Mouse (Mus musculus) limb, embryonic 12.5 days (tissue): ENCODE results near the gene Paf1. TPM values are rescaled to one million over a fixed set of nuclear protein-coding genes. Genes with fewer than 3 reads are reported as not detected.

Source experiments
- ATAC-seq: fragments of 200-750 bp; cut with Nextera tagmentation; 2 replicates; pipeline ENCODE4 v1.8.0; 2017; ENCODE audit warnings: low read depth, moderate TSS enrichment; ENCODE audit not compliant: insufficient number of reproducible peaks, insufficient read depth, low FRiP score, low TSS enrichment
- H3K27ac ChIP-seq: fragments of 300-500 bp; sonication (generic); 2 replicates; pipeline ENCODE4 v1.5.1; 2016; ENCODE audit warnings: mild to moderate bottlenecking, moderate library complexity
- H3K27me3 ChIP-seq: fragments of 300-500 bp; sonication (generic); 2 replicates; pipeline ENCODE4 v1.6.1; 2016; ENCODE audit warnings: mild to moderate bottlenecking, moderate library complexity
- H3K36me3 ChIP-seq: fragments of 300-500 bp; sonication (generic); 2 replicates; pipeline ENCODE4 v1.6.1; 2016; ENCODE audit warnings: mild to moderate bottlenecking, moderate library complexity
- H3K4me1 ChIP-seq: fragments of 300-500 bp; sonication (generic); replicated peaks from 2 replicates; pipeline ENCODE4 v1.6.1; 2016
- H3K4me2 ChIP-seq: fragments of 300-500 bp; sonication (generic); 2 replicates; pipeline ENCODE4 v1.6.1; 2016; ENCODE audit warnings: mild to moderate bottlenecking, moderate library complexity
- H3K4me3 ChIP-seq: fragments of 300-500 bp; sonication (generic); replicated peaks from 2 replicates; pipeline ENCODE4 v1.5.1; 2016; ENCODE audit warnings: mild to moderate bottlenecking
- H3K9ac ChIP-seq: fragments of 300-500 bp; sonication (generic); replicated peaks from 2 replicates; pipeline ENCODE4 v1.6.1; 2016; ENCODE audit warnings: mild to moderate bottlenecking, moderate library complexity
- H3K9me3 ChIP-seq: fragments of 300-500 bp; sonication (generic); 2 replicates; pipeline ENCODE4 v1.6.1; 2016; ENCODE audit warnings: mild to moderate bottlenecking, moderate library complexity
- WGBS: fragments of 180-500 bp; shearing (Covaris S2); methylation state at CpG from one replicate; pipeline ENCODE4 v1.1.7; 2016; 5-methylcytosine and 5-hydroxymethylcytosine counted together
- polyA plus RNA-seq: library from polyadenylated mRNA; unstranded; fragments of >200 nt; fragmentation: Nextera tagmentation; extraction: Ambion mirVana; gene quantifications from 2 replicates; pipeline ENCODE4 v1.2.1, GENCODE M21; 2016

Gene Paf1
- polyA plus RNA-seq, 1 experiment from 2014 or later: 86.8 TPM

DNA sequence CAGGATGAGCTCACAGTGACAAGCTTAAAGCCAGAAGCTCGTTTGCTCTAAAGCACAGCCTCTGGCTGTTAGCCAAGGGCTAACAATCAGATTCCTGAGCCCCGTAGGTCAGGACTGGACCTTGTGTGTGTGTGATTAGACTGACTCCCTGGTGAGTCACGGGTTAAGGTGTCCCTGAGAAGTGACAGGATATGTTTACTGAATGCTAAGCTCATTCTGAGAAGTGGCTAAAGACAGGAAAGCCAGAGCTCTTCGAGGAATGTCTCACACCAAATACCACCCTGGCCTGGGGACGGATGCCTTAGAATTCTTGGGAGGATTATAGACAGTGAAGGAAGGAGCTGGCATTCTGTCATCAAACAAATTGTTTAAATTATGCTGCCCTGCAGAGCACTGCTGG lies 34.8 kb upstream of the Paf1 start:
- ATAC-seq: no peak
- 7% methylated on average over 5 of the region's 5 CpGs for whole genome bisulfite sequencing
- no peak overlapping the region for H3K9ac ChIP-seq
- peaks cover 26% of the 10 kb centered on the region for H3K4me1 ChIP-seq
- no peak overlapping the region for H3K4me3 ChIP-seq
- no peak overlapping the region for H3K4me2 ChIP-seq
- H3K36me3 ChIP-seq: peaks cover 70% of the 10 kb centered on the region
- H3K27me3 ChIP-seq: no peaks in the 10 kb centered on the region
- no peaks in the 10 kb centered on the region; the same call in none of the 2 replicates for H3K9me3 ChIP-seq
- H3K27ac ChIP-seq: peak overlapping the region; percentile 81

DNA sequence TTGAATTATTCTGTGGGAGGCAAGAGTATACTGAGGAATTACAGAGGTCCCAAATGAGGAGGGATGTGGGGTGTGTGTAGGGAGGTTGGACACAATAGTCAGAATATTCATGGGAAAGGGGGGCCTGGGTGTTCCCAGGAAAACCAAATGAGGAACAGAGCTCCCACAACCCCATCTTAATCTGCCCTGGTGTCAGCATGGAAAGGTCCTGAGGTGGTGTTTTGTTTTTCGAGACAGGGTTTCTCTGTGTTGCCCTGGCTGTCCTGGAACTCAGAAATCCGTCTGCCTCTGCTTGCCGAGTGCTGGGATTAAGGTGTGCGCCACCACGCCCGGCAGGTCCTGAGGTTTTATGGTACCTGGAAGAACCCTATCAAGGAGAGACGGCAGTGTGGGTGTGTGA lies 34.3 kb upstream of the Paf1 start:
- H3K4me3 ChIP-seq: no peak overlapping the region
- H3K4me1 ChIP-seq: peaks cover 26% of the 10 kb centered on the region
- no peaks in the 10 kb centered on the region; the same call in none of the 2 replicates for H3K9me3 ChIP-seq
- no peak overlapping the region for H3K4me2 ChIP-seq
- H3K27me3 ChIP-seq: no peaks in the 10 kb centered on the region
- 63% methylated on average over 7 of the region's 7 CpGs for WGBS
- H3K9ac ChIP-seq: no peak overlapping the region
- peaks cover 68% of the 10 kb centered on the region for H3K36me3 ChIP-seq
- ATAC-seq: no peak
- H3K27ac ChIP-seq: peak overlapping the region; percentile 81; the same call in 1 of the 2 replicates

- Histone ChIP-seq H3K4me1 (peaks cover 26% of the 10 kb centered on the region), H3K4me3 (no peak overlapping the region), H3K27ac (no peak overlapping the region), H3K9me3 (no peaks in the 10 kb centered on the region; the same call in none of the 2 replicates), H3K9ac (no peak overlapping the region), H3K4me2 (no peak overlapping the region), H3K36me3 (peaks cover 68% of the 10 kb centered on the region), H3K27me3 (no peaks in the 10 kb centered on the region)
- no peak for ATAC-seq
- 93% methylated on average over 10 of the region's 10 CpGs for WGBS
Observed at GRCm38 (mm10) chr7:28359854-28360253, 32.9 kb upstream of the Paf1 start.

DNA sequence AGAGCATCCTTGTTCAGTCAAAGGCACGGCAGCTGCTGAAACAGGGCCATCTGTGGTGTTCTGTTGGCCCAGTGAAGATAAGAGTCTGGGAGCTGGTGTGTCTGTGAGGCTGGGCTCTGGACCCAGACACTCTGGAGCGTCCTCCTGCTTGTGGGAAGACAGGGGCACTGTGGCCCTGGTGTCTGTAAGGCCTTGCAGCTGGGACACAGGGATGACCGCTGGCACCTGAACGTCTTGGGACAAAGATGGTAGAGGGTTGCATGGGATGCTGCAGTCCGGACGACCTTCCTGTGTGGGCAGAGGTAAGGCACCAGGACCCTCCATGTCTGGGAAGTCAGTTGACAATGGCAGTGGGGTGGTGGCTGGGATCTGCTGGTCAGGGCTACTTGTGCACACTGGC lies 32.5 kb upstream of the Paf1 start:
- WGBS: 88% methylated on average over 6 of the region's 6 CpGs
- Histone ChIP-seq H3K27me3 (no peaks in the 10 kb centered on the region), H3K36me3 (peaks cover 68% of the 10 kb centered on the region), H3K4me3 (no peak overlapping the region), H3K4me2 (no peak overlapping the region), H3K9ac (no peak overlapping the region), H3K27ac (no peak overlapping the region), H3K9me3 (no peaks in the 10 kb centered on the region; the same call in none of the 2 replicates), H3K4me1 (peaks cover 26% of the 10 kb centered on the region)
- no peak for ATAC-seq

DNA sequence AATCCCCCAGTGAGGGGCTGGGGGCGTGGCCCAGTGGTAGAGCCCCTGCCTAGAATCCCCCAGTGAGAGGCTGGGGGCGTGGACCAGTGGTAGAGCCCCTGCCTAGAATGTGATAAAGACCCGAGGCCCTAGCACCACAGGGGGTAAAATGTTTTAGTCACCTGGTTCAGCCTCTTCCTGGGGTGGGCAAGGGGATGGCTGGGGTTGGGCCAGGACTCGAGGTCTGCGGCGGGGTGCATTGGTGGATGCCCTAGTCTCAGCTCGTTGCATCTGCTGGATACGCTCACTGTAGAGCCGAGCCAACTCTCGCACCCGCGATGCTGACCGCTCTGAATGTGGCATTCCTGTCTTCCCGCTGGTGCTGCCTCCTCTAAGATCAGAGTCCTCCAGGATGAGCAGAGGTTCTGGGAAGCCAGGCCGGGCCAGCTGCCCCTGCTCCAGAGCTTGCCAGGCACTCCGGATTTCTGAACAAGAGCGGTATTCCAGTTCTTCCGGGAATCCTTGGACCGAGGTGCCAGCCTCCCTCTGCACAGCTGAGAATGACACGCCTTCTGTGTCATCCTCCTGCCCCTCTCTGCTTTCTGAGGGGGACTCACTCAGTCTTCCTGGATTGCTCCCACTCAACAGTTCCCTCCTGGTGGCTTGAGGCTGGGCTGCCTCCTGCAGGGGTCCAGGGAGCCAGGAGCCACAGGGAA lies 31.0 kb upstream of the Paf1 start:
- Histone ChIP-seq H3K9me3 (no peaks in the 10 kb centered on the region; the same call in none of the 2 replicates), H3K4me3 (no peak overlapping the region), H3K4me1 (peaks cover 23% of the 10 kb centered on the region), H3K36me3 (peaks cover 82% of the 10 kb centered on the region), H3K9ac (no peak overlapping the region), H3K27me3 (no peaks in the 10 kb centered on the region), H3K4me2 (no peak overlapping the region), H3K27ac (no peak overlapping the region)
- ATAC-seq: no peak
- 98% methylated on average over 20 of the region's 20 CpGs for WGBS

- H3K27me3 ChIP-seq: no peaks in the 10 kb centered on the region
- no peaks in the 10 kb centered on the region; the same call in none of the 2 replicates for H3K9me3 ChIP-seq
- H3K9ac ChIP-seq: no peak overlapping the region
- H3K4me2 ChIP-seq: no peak overlapping the region
- no peak overlapping the region for H3K4me3 ChIP-seq
- no peak for ATAC-seq
- H3K4me1 ChIP-seq: peaks cover 15% of the 10 kb centered on the region
- peaks cover 89% of the 10 kb centered on the region for H3K36me3 ChIP-seq
- WGBS: 92% methylated on average over 16 of the region's 16 CpGs
- no peak overlapping the region for H3K27ac ChIP-seq
Observed at GRCm38 (mm10) chr7:28362441-28363060, 30.2 kb upstream of the Paf1 start.

DNA sequence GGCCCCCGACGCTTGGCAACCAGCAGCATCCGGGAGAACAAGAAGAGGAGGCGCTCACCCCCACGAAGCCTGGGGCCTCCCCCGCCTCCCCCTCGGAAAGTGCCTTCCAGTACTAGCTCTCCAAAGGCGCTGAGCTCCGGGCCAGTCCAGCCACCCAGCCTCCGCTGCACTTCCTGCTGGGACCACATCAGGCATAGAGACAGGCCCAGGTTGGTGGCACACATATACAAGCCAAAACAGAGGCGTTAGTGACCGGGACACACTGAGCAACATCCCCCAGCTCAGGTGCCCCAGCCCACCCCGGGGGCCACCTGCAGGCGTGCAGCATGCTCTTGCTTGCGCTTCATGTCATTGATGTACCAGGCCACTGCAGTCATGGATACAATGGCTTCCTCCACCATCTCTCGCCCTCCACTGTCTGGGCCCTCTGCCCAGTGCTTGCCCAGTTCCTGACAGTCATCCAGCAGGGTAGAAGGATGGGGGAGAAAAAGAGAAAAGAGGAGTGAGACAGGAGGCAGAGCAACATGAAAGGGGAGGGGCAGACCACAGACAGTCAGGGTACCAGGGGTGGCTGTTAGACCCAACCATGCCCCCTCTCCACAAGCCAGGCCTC lies 25.0 kb upstream of the Paf1 start:
- no peak for ATAC-seq
- Histone ChIP-seq H3K27ac (no peak overlapping the region), H3K9me3 (no peaks in the 10 kb centered on the region), H3K4me2 (no peak overlapping the region), H3K36me3 (peaks cover 74% of the 10 kb centered on the region), H3K4me3 (no peak overlapping the region), H3K4me1 (peaks cover 19% of the 10 kb centered on the region), H3K9ac (no peak overlapping the region), H3K27me3 (no peaks in the 10 kb centered on the region)
- 93% methylated on average over 16 of the region's 16 CpGs for WGBS

GRCm38 (mm10) chr7:28368276-28368920 lies 24.4 kb upstream of the Paf1 start:
- 96% methylated on average over 16 of the region's 16 CpGs for WGBS
- H3K27me3 ChIP-seq: no peaks in the 10 kb centered on the region
- H3K9me3 ChIP-seq: no peaks in the 10 kb centered on the region
- no peak overlapping the region for H3K4me3 ChIP-seq
- ATAC-seq: no peak
- no peak overlapping the region for H3K27ac ChIP-seq
- H3K4me1 ChIP-seq: peaks cover 19% of the 10 kb centered on the region
- H3K9ac ChIP-seq: no peak overlapping the region
- peaks cover 70% of the 10 kb centered on the region for H3K36me3 ChIP-seq
- H3K4me2 ChIP-seq: no peak overlapping the region

- Histone ChIP-seq H3K27ac (no peak overlapping the region), H3K27me3 (no peaks in the 10 kb centered on the region), H3K4me1 (peaks cover 27% of the 10 kb centered on the region), H3K36me3 (peaks cover 54% of the 10 kb centered on the region), H3K9me3 (no peaks in the 10 kb centered on the region), H3K4me2 (peak overlapping the region; percentile 98), H3K4me3 (peak overlapping the region; percentile 84), H3K9ac (peak overlapping the region; percentile 91)
- no peak for ATAC-seq
- 94% methylated on average over 14 of the region's 14 CpGs for WGBS
Observed at GRCm38 (mm10) chr7:28370051-28370450, 22.7 kb upstream of the Paf1 start.

- Histone ChIP-seq H3K4me1 (peaks cover 29% of the 10 kb centered on the region), H3K4me3 (peak overlapping the region; percentile 84), H3K4me2 (peak overlapping the region; percentile 98), H3K27me3 (no peaks in the 10 kb centered on the region), H3K27ac (peak overlapping the region; percentile 95), H3K9me3 (no peaks in the 10 kb centered on the region), H3K36me3 (peaks cover 44% of the 10 kb centered on the region), H3K9ac (peak overlapping the region; percentile 91)
- no peak for ATAC-seq
- 8% methylated on average over 11 of the region's 11 CpGs for WGBS
Observed at GRCm38 (mm10) chr7:28370977-28371513, 21.7 kb upstream of the Paf1 start.

- peaks cover 39% of the 10 kb centered on the region for H3K36me3 ChIP-seq
- H3K9ac ChIP-seq: peak overlapping the region; percentile 91
- H3K4me2 ChIP-seq: peak overlapping the region; percentile 98
- ATAC-seq: peak; percentile 4; the same call in 1 of the 2 replicates
- 0% methylated on average over 43 of the region's 43 CpGs for WGBS
- no peaks in the 10 kb centered on the region for H3K27me3 ChIP-seq
- H3K4me1 ChIP-seq: peaks cover 35% of the 10 kb centered on the region
- no peaks in the 10 kb centered on the region for H3K9me3 ChIP-seq
- H3K4me3 ChIP-seq: peak overlapping the region; percentile 84
- peak overlapping the region; percentile 95 for H3K27ac ChIP-seq
Observed at GRCm38 (mm10) chr7:28371514-28371989, 21.2 kb upstream of the Paf1 start.
